Mouse (Mus musculus): ENCODE data around the gene Nodal. TPM values are rescaled to one million over a fixed set of nuclear protein-coding genes. Genes with fewer than 3 reads are reported as not detected.
"Not testable (repeated sequence)": the region's sequence is repeated elsewhere in the genome, so short reads cannot be mapped to it uniquely, and the experiment has no call there.

Gene Nodal
- polyA plus RNA-seq, 1 experiment = 0.12 TPM

DNA sequence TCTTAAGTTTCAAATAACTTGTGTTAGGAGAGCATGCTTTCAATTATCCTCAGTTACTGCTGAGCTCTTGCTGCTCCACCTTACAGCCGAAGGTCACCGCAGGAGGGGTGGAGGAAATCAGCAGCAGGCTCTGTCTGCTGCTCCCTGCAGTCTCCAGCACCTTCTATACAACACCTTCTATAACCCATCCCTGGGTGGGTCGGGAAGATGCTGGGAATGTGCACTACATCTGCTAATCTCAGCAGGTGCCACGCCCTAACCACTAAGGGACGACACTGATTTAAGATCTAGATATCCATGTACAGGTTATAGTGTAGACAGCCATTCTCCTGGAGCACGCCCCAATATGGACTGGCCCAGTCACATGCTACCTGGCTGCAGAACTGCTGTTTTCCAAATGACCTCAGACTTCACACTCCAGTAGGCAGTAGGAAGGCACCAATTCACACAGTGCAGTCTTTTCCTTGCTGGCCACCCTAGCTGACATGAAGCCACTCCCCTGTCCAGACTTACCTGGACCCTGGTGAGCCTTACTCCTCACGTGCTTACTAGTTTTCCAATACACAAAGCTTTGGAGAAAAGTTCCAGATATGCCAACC lies 22.5 kb downstream of the Nodal start:
- TF ChIP-seq CTCF (IDR thresholded peaks at IDR 0.05; ENCODE audit: borderline replicate concordance, extremely low read depth, insufficient read depth, insufficient read length) (no peak), POLR2A (IDR thresholded peaks at IDR 0.05; ENCODE audit: borderline replicate concordance, extremely low read depth, insufficient read depth, insufficient read length, poor library complexity, severe bottlenecking) (no peak)
- DNase-seq (ENCODE audit: low read depth) = no peak

DNA sequence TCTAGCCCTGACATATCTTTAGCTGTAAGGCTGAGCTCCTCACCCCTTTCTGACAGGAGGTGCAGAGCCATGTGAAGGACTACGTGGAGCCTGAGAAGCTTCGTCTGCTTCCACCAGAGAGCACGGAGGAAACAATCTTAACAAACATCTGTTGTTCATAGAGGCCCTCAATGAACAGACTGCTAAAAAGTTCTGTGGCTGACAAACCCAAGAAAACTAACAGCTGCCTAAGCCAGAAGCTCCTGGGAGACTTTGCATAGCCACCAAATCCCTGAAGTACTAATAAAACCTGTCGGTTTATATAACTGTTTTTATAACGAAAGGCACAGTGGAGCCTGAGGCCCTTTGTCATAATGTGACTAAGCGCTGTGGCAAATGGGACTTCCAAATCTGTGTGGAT lies 25.7 kb downstream of the Nodal start:
- no peak for TF ChIP-seq CTCF (IDR thresholded peaks at IDR 0.05; ENCODE audit: borderline replicate concordance, extremely low read depth, insufficient read depth, insufficient read length)
- TF ChIP-seq POLR2A (IDR thresholded peaks at IDR 0.05; ENCODE audit: borderline replicate concordance, extremely low read depth, insufficient read depth, insufficient read length, poor library complexity, severe bottlenecking) = no peak
- no peak for DNase-seq (ENCODE audit: low read depth)

DNA sequence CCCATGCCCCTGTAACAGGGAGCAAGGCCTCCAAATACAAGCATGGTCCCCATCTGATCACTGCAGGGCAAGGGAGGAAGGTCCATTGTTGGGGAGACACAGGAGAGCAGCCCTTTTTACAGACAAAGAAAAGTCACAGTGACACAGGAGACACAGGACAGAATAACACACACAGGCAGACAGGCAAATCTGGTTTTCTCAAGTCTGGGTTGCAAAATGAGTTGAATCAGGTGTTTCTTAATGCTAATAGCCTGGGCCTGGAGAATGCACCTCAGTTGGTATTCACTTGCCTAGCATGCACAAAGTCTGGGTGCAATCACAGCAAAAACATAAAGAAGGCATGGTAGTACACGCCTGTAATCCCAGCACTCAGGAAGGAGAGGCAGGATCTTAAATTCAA lies 26.1 kb downstream of the Nodal start:
- no peak for TF ChIP-seq CTCF (IDR thresholded peaks at IDR 0.05; ENCODE audit: borderline replicate concordance, extremely low read depth, insufficient read depth, insufficient read length)
- TF ChIP-seq POLR2A (IDR thresholded peaks at IDR 0.05; ENCODE audit: borderline replicate concordance, extremely low read depth, insufficient read depth, insufficient read length, poor library complexity, severe bottlenecking) = no peak
- DNase-seq (ENCODE audit: low read depth) = no peak

DNA sequence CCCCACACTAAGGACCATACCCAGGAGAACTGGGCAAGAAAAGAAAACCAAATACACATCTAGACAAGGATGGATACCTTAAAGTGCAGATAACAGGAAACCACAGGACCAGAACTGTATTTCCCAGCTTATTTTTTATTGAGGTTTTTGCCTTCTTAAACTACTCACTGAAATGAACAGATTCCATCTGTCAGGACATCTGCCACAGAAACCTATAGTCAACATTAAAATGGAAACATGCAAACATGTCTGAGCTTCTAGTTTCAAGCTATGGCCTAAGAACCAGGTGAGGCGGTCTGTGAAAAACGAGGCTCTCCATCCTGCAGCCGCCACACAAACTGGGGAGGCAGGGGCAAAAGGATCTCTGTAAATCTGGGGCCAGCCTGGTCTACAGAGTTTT lies 27.2 kb downstream of the Nodal start:
- DNase-seq (ENCODE audit: low read depth) = peak; percentile 55
- TF ChIP-seq CTCF (IDR thresholded peaks at IDR 0.05; ENCODE audit: borderline replicate concordance, extremely low read depth, insufficient read depth, insufficient read length) (no peak), POLR2A (IDR thresholded peaks at IDR 0.05; ENCODE audit: borderline replicate concordance, extremely low read depth, insufficient read depth, insufficient read length, poor library complexity, severe bottlenecking) (no peak)

DNA sequence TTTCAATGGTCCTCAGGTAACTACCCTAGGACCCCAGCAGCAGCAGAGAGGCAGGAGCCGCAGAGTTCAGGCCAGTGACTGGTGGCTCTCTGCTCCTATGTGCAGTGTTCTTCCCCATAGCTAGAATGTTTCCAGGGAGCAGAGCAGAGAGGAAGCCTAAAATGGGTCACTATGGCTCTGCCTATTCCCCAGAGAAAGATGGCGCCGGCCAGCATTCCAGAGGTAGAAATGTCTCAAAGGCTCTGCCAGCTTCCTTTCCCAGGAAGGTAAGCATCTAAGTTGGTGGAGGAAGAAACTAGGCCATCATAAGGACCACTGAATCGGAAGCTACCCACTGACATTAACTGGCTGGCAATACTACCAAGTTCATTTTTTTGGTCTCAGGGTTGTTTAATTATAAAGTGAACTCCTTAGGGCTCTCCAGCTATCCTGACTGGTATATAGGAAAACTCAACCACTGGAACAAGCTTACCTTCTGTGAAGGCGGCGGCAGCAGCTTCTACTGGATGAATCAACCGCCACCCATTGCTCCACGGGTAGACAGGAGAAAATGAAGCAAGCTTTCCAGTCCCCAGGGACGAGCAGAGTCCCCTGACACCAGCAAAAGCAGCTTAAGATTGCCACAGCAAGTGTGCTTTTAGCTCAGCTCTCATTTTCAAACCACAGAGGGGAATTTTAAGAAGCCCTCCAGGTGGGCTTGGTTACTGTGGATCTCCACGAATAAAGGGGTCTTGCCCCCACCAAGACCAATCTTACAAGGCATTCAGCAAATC lies 30.0 kb downstream of the Nodal start:
- DNase-seq (ENCODE audit: low read depth) = peak; percentile 26
- no peak for TF ChIP-seq CTCF (IDR thresholded peaks at IDR 0.05; ENCODE audit: borderline replicate concordance, extremely low read depth, insufficient read depth, insufficient read length)
- no peak for TF ChIP-seq POLR2A (IDR thresholded peaks at IDR 0.05; ENCODE audit: borderline replicate concordance, extremely low read depth, insufficient read depth, insufficient read length, poor library complexity, severe bottlenecking)

DNA sequence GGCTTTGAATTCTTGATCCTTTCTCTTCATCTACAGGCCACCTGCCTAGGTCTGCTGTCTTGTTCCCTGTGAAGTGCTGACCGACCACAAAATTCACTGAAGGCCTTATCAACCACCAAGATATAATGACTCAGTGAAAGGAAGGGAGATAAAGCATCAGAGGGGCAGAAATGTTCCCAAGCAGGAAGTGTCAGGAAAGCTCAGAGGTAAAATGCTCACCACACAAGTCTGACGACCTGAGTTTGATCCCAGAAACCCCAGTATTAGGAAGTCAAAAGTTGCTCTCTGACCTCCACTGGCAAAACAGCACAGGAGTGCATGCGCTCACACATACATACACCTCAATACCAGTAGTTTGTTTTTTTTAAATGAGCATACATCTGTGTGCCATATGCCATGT lies 31.1 kb downstream of the Nodal start:
- TF ChIP-seq POLR2A (IDR thresholded peaks at IDR 0.05; ENCODE audit: borderline replicate concordance, extremely low read depth, insufficient read depth, insufficient read length, poor library complexity, severe bottlenecking) (no peak), CTCF (IDR thresholded peaks at IDR 0.05; ENCODE audit: borderline replicate concordance, extremely low read depth, insufficient read depth, insufficient read length) (no peak)
- no peak for DNase-seq (ENCODE audit: low read depth)

DNA sequence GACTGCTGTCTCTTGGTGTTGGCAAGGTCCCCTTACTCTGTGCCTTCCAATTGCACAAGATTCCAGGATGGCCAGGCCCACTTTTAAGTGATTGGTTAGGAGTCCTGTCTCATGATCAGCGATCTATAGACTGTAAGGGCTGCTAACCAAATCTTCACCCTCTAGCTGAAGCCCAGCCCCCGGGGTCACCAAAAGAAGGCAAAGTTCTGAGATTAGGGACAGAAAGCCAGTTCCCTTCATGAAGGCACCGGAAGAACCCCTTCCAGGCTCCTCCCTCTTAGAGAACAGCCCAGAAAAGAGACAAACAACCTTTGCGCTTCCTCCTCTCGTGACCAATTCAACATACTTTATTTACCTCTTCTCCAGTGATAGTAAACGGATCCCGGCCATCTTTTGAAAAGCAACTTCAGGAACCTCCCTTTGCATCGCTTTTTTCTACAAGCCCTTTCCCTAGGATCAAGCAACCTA lies 33.7 kb downstream of the Nodal start:
- DNase-seq (ENCODE audit: low read depth) = peak; percentile 37
- TF ChIP-seq POLR2A (IDR thresholded peaks at IDR 0.05; ENCODE audit: borderline replicate concordance, extremely low read depth, insufficient read depth, insufficient read length, poor library complexity, severe bottlenecking) (no peak), CTCF (IDR thresholded peaks at IDR 0.05; ENCODE audit: borderline replicate concordance, extremely low read depth, insufficient read depth, insufficient read length) (no peak)

DNA sequence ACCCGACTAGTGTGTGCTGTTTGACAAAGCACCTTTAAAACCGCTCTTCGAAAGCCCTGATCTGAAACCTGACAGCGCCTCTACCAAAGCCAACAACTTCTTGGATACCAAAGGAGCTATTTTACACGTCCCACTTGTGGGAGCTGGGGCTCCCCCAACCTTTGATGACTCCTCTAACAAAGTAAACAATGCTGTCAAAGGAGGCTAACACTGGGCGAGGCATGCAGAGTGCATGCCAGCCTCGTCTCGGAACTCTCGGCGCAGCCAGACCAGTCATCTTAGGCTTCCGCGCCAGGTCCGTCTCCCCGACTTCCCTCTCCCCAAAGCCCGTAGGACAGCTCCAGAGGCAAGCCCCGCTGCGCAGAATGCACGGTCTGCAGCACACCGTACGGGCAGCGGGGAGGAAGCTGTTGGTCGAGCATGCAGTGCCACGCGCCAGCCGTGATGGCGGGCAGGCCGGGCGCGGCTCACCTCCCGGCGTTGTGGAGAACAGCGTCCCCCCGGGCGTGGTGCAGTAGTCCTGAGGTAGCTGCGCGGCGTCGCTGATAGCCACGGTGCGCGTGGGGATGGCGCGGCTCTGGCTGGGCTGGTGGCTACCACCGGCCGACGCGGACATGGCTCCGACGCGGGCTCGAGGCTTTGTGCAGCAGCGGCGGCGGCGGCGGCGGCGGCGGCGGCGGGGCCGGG lies 34.3 kb downstream of the Nodal start:
- TF ChIP-seq POLR2A (IDR thresholded peaks at IDR 0.05; ENCODE audit: borderline replicate concordance, extremely low read depth, insufficient read depth, insufficient read length, poor library complexity, severe bottlenecking) = no peak
- no peak for TF ChIP-seq CTCF (IDR thresholded peaks at IDR 0.05; ENCODE audit: borderline replicate concordance, extremely low read depth, insufficient read depth, insufficient read length)
- peak; percentile 46 for DNase-seq (ENCODE audit: low read depth)

DNA sequence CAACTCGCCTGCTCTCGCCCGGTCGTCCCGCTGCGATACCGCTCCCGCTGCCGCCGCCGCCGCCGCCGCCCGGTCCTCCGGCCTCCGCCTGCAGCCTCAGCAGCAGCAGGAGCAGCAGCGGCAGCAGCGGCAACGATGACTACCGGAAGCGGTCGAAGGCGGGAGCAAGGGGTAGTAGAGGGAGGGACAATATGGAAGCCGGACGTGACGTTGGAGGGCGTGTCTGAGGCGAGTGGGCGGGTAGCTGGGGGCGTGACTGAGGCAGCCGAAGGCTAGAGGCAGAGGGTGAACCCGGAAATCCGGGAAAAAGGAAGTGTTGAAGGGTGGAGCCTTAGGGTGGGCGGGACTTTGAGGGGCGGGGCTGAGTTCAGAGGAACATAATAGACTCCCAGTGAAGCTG lies 34.9 kb downstream of the Nodal start, which contains the start of gene Eif4ebp2:
Gene Eif4ebp2, minus strand, starts transcription at position 17 of the 400 bp plus-strand sequence.
- TF ChIP-seq POLR2A (IDR thresholded peaks at IDR 0.05; ENCODE audit: borderline replicate concordance, extremely low read depth, insufficient read depth, insufficient read length, poor library complexity, severe bottlenecking) (peak; percentile 71), CTCF (IDR thresholded peaks at IDR 0.05; ENCODE audit: borderline replicate concordance, extremely low read depth, insufficient read depth, insufficient read length) (no peak)
- peak; percentile 99 for DNase-seq (ENCODE audit: low read depth)

DNA sequence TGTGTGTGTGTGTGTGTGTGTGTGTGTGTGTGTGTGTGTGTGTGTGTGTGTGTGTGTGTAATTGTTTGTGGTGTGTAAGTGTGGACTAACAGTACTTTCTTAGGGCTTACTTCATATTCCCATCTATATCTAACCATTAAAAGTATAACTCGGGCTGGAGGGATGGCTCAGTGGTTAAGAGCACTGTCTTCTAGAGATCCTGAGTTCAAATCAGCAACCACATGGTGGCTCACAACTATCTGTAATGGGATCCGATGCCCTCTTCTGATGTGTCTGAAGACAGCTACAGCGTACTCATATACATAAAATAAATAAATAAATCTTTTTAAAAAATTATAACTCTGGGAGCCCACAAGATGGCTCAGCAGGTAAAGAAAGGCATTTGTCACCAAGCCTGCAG lies 35.4 kb downstream of the Nodal start:
- DNase-seq (ENCODE audit: low read depth) = not testable (repeated sequence)

DNA sequence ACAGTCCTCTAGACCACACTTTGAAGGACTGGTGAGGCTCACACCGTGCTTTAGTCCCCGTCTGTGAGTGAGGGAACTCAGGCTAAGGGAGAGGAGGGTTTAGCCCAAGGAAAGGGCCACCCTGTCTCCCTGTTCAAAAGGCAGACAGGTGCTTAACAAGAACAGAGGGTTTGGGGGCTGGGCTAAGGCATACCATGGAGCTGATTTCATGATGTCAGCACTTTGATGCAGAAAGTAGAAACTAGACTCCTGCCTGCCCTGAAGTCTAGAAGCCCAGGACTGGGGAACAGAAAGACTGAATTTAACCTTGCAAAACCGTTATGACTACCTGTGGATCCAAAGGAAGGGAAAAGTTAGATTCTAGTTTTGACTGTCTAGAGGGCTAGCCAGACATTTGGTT lies 39.4 kb downstream of the Nodal start:
- TF ChIP-seq POLR2A (IDR thresholded peaks at IDR 0.05; ENCODE audit: borderline replicate concordance, extremely low read depth, insufficient read depth, insufficient read length, poor library complexity, severe bottlenecking) = no peak
- TF ChIP-seq CTCF (IDR thresholded peaks at IDR 0.05; ENCODE audit: borderline replicate concordance, extremely low read depth, insufficient read depth, insufficient read length) = no peak
- no peak for DNase-seq (ENCODE audit: low read depth)

All from brain, embryonic 14.5 days (tissue).